Mouse (Mus musculus): ENCODE measurements around the gene Hfe2.
"Not testable (repeated sequence)": the region's sequence is repeated elsewhere in the genome, so short reads cannot be mapped to it uniquely, and the experiment has no call there.

Gene Hfe2

DNA sequence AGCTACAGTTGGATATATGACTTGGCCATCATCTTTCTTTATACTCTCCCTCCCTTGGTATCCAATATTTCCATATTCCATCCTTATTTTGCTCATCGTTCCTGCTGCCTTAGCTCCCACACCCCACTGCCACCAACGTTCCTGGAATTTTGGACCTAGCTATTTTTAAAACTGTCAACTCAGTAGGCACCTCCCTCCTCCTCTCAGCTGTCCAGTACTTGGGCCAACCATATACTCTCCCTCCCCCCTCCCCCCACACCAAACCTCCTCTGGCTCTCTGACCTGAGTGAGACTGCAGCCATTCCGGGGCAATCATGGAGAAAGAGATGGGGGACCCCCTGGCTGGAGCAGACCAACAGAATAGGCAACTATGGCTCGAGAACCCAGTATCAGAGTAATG lies at the start of gene Hfe2:
Gene Hfe2 (plus strand): TSS at position 259 of the 400 bp plus-strand sequence.
- DNase-seq = no peak

DNA sequence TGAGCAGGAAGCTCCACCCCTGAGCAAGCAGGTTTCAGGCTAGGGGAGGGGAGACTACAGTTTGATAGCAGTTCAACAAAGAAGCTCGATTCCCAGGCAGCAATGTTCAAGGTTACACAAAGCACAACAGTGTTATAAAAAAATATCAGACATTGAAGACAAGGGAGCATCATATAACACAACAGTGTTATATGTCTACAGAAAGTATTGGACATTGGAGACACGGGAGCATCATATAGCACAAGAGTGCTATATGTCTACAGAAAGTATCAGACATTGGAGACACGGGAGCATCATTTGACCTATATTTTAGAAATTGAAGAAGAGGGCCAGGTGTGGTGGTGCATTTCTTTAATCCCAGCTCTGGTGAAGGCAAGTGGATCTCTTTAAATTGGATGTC lies 47.9 kb upstream of the Hfe2 start:
- no peak for DNase-seq

DNA sequence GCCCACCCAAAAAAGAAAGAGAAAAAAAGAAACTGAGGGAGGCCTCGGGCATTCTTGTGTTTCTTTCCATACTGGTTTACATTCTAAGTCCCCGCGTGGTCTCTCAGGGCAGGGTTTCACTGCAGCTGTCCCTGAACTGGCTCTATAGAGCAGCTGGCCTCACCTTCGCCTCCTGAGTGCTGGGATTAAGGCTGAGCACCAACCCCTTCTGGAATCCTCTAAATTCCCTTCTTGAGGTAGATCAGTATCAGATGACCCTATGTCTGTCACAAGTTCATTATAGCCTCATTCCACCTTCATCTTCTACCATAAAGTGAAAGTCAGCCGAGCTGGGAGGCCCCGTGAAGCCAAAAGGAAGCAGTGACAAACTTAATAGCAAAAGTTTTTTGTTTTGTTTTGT lies 47.4 kb upstream of the Hfe2 start:
- no peak for DNase-seq

DNA sequence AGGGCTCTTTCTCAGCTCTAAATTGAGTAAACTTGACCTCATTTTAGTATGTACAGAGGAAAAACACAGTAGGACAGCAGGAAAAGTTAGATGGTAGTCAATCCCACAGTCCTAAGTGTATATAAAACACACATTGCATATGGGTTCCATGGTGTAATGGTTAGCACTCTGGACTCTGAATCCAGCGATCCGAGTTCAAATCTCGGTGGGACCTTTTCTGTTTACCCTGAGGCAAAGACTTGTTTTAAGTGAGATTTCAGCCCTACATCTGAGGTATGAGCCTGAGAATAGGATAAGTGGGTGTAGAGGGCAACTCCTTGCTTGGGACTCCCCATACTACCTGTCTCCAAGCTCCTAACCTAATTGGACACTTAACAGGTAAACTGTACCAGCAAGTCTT lies 45.7 kb upstream of the Hfe2 start:
- DNase-seq = no peak

DNA sequence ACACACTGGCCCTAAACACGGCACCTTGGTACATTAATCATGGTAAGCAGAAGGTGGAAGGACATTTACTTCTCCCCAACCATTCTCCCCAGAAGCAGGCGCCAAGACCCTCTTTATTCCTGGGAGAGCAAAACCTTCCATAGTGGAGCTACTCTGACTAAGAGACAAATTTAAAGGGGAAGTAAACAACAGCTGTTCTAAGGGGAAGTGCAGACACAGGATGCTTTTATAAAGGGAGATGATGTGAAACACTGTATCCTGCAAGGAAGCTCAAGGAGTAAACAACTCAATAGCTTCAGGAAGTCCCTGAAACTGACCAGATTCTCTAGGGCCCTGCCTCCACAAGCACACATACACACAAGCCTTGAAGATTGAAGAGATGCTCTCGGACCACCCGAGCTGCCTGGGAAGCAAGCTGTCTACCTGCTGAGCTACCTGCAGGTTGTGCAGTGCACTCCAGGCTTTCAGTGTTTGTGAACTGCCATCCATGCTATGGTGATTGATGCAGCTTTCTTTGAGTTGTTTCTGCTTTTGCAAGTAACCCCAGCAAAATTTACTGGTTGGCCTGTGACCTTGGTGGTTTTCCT lies 44.2 kb upstream of the Hfe2 start:
- no peak for DNase-seq

DNA sequence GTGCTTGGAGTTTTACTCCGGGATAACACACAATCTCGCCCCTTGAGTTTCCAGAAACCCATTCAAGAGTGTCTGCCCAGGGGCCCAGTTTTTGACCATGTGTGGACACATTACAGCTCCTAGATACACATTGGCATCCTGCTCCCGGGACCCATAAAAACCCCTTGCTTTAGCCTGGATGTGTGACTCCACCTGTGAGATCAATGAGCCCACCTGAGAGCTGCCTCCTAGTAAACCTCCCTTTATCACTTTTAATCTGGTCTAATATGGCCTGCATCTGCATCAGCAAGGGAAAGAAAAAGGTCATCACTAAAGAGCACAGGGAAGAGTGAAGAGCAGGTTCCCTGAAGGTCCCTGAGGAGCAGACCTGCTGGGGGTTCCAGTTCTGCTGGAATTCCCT lies 43.1 kb upstream of the Hfe2 start:
- no peak for DNase-seq

DNA sequence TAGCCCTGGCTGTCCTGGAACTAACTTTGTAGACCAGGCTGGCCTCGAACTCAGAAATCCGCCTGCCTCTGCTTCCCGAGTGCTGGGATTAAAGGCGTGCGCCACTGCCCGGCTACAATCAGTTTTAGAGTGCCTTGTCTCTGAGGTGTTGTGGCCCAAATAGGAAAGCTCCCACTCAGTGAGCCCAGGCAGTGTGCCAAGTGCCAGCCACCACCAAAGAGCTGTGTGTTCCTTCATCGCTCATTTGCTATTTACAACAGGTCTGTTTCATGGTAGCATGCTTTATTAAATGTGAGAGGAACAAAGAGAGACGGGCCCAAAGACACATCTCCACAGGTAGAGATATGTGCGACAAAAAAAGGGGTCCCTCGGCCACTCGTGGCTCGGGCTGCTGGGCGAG lies 42.5 kb upstream of the Hfe2 start:
- no peak for DNase-seq

DNA sequence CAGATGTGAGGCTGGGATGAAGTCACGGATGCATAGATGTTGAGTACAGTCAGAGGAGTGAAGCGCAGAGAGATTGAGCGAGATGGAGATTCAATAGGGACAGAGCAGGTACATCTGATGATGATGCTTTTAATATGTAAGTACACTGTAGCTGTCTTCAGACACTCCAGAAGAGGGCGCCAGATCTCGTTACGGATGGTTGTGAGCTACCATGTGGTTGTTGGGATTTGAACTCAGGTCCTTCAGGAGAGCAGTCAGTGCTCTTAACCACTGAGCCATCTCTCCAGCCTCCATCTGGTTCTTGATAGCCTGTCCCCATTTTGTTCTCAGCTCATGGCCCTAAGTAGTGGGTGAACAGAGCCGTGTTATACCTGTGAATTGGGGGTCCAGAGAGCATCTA lies 41.9 kb upstream of the Hfe2 start:
- DNase-seq = not testable (repeated sequence)

DNA sequence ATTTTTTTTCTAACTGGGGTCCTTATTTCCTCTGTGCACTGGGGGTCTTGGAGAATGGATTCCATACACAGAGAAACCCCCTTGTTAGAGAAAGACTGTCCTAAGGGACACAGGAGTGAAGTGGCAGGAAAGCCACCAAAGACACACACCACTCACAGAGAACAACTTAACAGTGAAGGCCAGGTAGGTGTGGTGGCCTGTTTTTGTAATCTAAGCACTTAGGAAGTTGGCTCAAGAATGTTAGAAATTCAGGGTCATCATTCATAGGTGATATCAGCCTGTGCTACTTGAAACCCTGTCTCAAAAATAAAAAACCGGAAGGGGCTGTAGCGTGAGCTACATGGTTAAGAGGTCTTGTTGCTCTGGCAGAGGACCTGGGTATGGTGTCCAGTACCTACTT lies 41.0 kb upstream of the Hfe2 start:
- DNase-seq = no peak

DNA sequence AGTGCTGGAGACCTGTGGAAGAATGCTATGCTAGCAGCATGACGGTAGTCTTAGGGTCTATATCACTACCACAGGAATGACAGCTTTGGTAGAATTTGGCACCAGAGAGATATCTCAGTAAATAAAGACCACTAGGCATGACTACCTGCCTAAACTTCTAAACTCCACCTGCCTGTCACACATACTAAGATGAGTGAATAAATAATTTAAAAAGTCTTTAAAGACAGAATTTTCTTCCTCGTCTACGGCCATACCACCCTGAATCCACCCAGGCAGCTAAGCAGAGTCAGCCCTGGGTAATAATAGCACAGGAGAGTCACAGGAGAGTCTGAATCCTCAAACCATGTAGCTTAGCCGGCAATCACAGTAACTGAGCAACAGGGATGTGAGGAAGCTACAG lies 40.1 kb upstream of the Hfe2 start:
- no peak for DNase-seq

DNA sequence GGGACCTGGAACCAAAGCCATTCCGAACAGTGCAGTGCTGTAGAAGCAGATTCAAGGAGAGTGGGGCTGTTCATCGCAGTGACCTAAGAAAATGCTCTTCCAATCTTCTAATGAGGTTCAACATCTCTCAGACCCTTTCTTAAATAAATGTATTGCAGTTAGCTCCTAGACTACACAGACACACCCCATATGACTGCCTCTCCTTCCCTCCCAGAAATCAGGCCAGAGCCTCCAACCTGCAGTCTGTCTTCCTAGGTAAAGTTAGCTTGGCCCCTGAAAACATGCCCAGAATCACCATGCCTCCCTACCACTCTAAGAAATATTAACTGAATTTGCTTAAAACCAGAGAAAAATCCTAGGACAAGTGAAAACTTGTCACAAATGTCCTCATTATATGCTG lies 39.6 kb upstream of the Hfe2 start:
- no peak for DNase-seq

DNA sequence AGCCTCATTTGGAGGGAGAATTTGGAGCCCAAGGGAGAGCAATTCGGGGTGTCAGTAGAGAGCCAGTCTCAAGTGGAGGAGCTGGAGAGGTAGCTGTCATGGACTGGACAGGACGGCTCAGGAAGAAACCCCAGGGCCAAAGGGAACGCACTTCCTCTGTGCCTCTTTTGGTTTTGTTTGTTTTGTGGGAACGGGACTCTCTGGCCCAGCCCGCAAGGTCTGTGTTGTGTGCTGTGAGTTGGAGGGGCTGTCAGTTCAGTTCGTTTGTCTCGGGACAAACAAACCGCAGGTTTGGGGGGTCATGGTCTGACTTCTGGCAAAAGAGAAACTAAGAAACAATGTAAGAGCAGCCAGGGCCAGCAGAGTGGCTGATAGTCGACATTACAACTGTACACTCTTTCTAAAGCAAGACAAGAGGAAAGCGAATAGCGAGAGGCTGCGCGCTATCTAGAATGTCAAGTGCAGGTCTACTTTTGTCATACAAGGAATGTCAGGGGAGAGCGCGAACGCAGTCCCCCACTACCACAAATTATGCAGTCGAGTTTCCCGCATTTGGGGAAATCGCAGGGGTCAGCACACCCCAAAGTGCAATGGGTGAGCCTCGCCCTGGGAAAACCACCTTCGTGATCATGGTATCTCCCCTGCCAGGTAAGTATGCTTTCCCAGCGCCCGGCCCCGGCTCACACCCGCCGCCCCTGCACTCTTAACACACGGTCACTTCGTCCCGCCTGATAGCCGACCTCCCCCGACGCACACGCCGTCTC lies 38.7 kb upstream of the Hfe2 start:
- not testable (repeated sequence) for DNase-seq

DNA sequence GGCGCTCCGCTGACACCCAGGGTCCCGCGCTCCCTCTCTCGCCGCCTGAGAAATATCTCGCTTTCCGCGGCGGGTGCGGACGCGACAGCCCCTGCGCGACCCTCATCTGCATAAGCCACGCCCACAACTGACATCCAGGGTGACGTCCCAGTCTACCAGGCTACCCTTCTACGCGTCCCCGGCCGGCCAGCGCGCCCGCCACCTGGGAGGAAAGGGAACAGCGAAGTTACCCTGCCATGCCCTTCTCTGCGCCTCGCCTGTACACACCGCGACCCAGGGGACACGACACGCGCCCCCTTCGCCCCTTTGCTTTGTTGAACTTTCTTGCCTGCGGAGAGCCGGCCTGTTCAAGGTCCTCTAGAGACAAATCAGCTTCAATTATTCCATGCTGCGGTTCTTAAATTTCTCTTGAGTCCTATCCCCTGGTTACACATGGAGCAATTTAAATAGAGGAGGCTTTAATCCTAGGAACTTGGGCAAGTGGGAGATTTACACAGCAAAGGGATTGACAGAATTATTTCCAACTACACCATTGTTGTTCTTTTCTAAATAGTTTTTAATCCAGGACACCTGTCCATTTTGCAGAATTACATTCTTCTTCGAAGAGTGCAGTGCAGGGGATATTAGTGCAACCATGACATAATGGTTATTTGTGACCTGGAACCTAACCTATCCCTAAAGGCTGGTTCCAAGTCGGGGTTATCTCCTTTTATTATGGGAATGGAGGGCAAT lies 38.0 kb upstream of the Hfe2 start:
- DNase-seq = not testable (repeated sequence)

DNA sequence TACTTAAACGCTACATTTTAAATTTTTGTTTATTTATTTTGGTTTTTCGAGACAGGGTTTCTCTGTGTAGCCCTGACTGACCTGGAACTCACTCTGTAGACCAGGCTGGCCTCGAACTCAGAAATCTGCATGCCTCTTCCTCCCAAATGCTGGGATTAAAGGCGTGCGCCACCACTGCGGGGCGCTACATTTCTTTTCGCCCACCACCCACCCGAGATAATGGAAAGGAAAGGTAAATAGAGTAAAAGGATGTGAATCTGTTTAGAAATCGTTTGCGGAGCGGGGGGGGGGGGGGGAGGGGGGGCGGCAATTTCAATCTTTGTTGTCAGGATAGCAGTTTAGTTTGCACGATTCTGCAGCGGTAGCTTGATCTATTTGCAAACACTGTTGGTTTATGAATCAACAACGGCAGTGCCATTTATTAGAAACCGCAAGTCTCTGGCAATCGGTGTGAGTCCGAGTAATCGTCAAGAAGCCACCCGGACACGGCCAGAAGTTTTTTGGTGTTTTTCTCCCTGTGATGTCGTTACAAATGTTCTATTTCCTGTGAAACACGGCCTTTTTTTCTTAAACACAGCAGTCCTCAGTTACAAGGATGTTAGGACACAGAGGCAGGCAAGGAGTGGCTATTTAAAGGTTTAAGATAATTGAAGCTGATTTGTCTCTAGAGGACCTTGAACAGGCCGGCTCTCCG lies 37.2 kb upstream of the Hfe2 start:
- DNase-seq = peak; percentile 50 to 52

DNA sequence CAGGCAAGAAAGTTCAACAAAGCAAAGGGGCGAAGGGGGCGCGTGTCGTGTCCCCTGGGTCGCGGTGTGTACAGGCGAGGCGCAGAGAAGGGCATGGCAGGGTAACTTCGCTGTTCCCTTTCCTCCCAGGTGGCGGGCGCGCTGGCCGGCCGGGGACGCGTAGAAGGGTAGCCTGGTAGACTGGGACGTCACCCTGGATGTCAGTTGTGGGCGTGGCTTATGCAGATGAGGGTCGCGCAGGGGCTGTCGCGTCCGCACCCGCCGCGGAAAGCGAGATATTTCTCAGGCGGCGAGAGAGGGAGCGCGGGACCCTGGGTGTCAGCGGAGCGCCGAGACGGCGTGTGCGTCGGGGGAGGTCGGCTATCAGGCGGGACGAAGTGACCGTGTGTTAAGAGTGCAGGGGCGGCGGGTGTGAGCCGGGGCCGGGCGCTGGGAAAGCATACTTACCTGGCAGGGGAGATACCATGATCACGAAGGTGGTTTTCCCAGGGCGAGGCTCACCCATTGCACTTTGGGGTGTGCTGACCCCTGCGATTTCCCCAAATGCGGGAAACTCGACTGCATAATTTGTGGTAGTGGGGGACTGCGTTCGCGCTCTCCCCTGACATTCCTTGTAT lies 36.6 kb upstream of the Hfe2 start:
- DNase-seq = not testable (repeated sequence)

DNA sequence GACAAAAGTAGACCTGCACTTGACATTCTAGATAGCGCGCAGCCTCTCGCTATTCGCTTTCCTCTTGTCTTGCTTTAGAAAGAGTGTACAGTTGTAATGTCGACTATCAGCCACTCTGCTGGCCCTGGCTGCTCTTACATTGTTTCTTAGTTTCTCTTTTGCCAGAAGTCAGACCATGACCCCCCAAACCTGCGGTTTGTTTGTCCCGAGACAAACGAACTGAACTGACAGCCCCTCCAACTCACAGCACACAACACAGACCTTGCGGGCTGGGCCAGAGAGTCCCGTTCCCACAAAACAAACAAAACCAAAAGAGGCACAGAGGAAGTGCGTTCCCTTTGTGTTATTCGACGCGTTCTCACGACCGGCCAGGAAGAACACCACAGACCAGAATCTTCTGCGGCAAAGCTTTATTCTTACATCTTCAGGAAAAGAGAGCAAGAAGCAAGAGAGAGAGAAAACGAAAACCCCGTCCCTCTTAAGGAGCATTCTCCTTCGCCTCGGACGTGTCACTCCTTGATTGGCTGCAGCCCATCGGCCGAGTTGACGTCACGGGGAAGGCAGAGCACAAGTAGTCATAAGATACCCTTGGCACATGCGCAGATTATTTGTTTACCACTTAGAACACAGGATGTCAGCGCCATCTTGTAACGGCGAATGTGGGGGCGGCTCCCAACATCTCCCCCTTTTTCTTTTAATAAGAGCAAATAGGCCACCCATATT lies 35.9 kb upstream of the Hfe2 start:
- DNase-seq = peak in 1 of 2 experiments; percentile 43

DNA sequence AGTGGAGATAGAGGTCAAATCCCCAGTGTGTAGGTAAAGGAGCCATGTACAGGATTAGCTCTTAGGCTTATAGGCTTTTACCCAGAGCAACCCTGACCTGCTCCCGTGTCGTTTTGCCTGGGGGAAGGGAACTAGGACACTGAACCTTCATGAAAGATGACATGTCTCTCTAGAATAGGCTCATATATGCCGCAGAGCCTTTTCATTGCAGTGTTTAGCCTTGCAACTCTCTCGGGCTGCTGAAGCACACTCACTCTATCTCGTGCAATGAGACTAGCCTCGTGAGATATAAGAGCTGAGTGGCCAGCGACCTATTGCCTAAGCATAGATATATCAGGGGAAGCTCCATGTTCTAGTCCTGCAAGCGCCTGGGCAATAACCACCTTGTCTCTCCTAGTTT lies 35.3 kb upstream of the Hfe2 start:
- DNase-seq = peak in 1 of 2 experiments; percentile 35

DNA sequence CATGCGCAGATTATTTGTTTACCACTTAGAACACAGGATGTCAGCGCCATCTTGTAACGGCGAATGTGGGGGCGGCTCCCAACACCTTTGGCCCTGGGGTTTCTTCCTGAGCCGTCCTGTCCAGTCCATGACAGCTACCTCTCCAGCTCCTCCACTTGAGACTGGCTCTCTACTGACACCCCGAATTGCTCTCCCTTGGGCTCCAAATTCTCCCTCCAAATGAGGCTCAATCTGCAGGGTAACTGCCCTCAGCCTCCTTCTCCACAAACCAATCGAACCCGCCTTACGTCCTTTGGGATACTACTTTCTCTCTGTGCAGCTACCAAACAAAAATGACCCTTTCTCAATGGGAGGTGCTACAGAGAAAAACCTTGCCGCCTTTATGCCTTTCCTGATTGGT lies 30.5 kb upstream of the Hfe2 start:
- not testable (repeated sequence) for DNase-seq

DNA sequence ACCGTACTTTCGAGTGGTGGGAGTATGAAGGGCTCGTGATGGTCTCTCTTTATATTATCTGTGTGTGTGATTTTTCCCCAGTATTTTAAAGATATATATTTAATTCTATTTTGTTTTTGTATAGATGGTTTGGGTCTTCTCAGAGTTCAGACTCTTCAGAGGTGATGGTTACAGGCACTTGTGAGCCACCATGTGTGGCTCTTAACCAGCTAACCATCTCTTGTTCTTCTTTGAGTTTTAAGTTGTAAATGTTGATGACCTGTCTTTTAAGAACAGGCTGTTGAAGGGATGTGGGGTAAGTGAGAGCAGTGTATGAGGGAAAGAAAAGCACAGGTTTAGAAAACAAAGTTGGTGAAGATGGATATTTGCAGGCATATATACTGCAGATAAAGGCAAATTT lies 30.1 kb upstream of the Hfe2 start:
- DNase-seq = no peak

DNA sequence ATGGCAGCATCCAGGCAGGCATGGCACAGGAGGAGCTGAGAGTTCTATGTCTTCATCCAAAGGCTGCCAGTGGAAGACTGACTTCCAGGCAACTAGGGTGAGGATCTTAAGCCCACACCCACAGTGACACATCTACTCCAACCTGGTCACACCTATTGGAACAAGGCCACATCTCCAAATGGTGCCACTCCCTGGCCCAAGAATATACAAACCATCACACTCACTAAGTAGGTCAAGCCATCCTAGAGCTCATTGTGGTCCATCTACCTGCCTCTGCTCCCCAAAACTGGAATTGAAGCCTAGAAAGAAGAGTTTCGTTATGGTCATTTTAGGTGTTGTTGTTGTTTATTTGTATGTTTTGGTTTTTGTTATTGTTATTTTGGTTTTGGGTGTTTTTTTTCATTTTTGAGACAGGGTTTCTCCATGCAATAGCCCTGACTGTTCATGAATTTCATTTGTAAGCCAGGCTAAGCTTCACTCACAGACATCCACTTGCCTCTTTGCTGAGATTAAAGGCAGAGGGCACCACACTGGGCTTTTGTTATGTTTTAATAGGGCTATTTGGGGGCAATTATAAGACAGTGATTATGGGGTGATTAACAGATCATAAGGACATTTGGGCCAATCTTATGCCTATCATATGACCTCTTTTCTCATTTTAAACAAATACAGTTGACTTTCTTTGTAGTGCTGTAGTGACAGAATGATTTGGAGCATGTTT lies 29.3 kb upstream of the Hfe2 start:
- no peak for DNase-seq

DNA sequence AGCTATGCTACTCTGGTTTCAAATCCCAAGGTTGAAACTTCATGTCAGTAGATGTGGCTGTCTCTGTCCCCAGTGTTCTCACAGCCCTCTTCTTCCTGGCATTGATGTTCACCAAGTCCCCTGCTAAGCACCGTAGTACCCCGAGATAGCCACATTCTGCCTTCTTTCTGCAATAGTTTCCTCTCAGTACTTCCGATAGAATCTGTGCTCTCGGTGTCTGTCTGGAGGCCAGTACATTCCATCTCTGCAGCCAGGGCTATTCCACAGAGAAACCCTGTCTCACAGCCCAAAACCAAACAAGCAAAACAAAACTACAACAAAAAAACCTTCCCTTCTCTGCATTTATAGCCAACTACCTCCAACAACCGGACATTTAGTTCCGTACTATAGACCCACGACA lies 28.8 kb upstream of the Hfe2 start:
- no peak for DNase-seq

Data from cerebellum, postnatal 36 days (tissue).